Mouse (Mus musculus) midbrain, embryonic 14.5 days (tissue): Measurements from ENCODE around the gene Guca2b. TPM values are rescaled to one million over a fixed set of nuclear protein-coding genes. Genes with fewer than 3 reads are reported as not detected.
A peak's percentile ranks its signal among the peaks of the same experiment; 100 is the strongest.

Experiments
- ATAC-seq: fragments of 200-750 bp; cut with Nextera tagmentation; 2 replicates; pipeline ENCODE4 v1.8.0; 2017; ENCODE audit warnings: moderate number of reproducible peaks, moderate library complexity; ENCODE audit not compliant: low FRiP score, low TSS enrichment
- DNase-seq: peaks from one replicate; pipeline ENCODE4 v3.0.0-alpha.2; 2015
- H3K27ac ChIP-seq: fragments of 300-500 bp; sonication (generic); replicated peaks from 2 replicates; pipeline ENCODE4 v1.5.1; 2014; ENCODE audit warnings: mild to moderate bottlenecking, low read depth, low read length, moderate library complexity
- H3K27me3 ChIP-seq: fragments of 300-500 bp; sonication (generic); 2 replicates; pipeline ENCODE4 v1.6.1; 2014; ENCODE audit warnings: low read length, control low read depth, mixed read lengths; ENCODE audit not compliant: control insufficient read depth, insufficient read depth
- H3K36me3 ChIP-seq: fragments of 300-500 bp; sonication (generic); 2 replicates; pipeline ENCODE4 v1.6.1; 2014; ENCODE audit warnings: low read length, control low read depth; ENCODE audit not compliant: control insufficient read depth, insufficient read depth
- H3K4me1 ChIP-seq: fragments of 300-500 bp; sonication (generic); 2 replicates; pipeline ENCODE4 v1.6.1; 2014; ENCODE audit warnings: mild to moderate bottlenecking, antibody characterized with exemption, low read length, control low read depth; ENCODE audit not compliant: control insufficient read depth, insufficient read depth
- H3K4me2 ChIP-seq: fragments of 300-500 bp; sonication (generic); 2 replicates; pipeline ENCODE4 v1.6.1; 2014; ENCODE audit warnings: mild to moderate bottlenecking, low read length, moderate library complexity
- H3K4me3 ChIP-seq: fragments of 300-500 bp; sonication (generic); replicated peaks from 2 replicates; pipeline ENCODE4 v1.5.1; 2014; ENCODE audit warnings: low read depth, low read length
- H3K9ac ChIP-seq: fragments of 300-500 bp; sonication (generic); replicated peaks from 2 replicates; pipeline ENCODE4 v1.6.1; 2014; ENCODE audit warnings: mild to moderate bottlenecking, low read length, moderate library complexity
- H3K9me3 ChIP-seq: fragments of 300-500 bp; sonication (generic); 2 replicates; pipeline ENCODE4 v1.6.1; 2016; ENCODE audit warnings: low read length, control low read depth, mixed read lengths; ENCODE audit not compliant: control insufficient read depth
- WGBS: fragments of 180-500 bp; shearing (Covaris S2); extraction: QIAGEN DNeasy Blood & Tissue Kit; methylation state at CpG from one replicate; pipeline ENCODE4 v1.1.7; 2014; 5-methylcytosine and 5-hydroxymethylcytosine counted together
- polyA plus RNA-seq: library from polyadenylated mRNA; unstranded; fragments of >200 nt; fragmentation: Nextera tagmentation; extraction: Ambion mirVana; gene quantifications from 2 replicates; pipeline ENCODE4 v1.2.1, GENCODE M21; 2014

Guca2b gene
- polyA plus RNA-seq, 1 experiment from 2014 or later: not detected

DNA sequence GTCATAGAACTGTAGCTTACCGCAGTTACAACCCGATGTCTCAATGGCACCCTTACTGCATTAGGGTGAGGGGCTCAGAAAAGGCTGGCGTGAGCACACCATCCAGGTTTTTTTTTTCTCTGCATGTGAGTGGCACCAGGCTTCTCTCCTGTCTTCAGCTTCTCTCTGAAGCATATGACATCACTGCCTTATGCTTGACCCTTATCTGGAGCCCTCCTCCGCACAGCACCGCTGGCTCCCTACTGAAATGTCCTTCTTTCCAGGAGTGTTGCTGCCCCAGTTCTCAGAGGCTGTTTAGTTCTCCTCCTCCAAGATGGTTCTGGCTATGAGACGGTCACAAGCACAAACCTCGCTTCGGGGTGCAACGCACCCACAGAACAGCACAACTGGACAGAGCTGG is 12.4 kb upstream of the Guca2b start:
- H3K36me3 ChIP-seq: no peaks in the 10 kb centered on the region
- H3K9me3 ChIP-seq: no peaks in the 10 kb centered on the region
- H3K4me3 ChIP-seq: no peak overlapping the region
- no peak overlapping the region for H3K4me2 ChIP-seq
- H3K27ac ChIP-seq: no peak overlapping the region
- 92% methylated on average over 9 of the region's 9 CpGs for WGBS
- H3K4me1 ChIP-seq: peaks cover 12% of the 10 kb centered on the region
- ATAC-seq (no peak), DNase-seq (no peak)
- H3K27me3 ChIP-seq: no peaks in the 10 kb centered on the region
- no peak overlapping the region; the same call in 1 of the 2 replicates for H3K9ac ChIP-seq

DNA sequence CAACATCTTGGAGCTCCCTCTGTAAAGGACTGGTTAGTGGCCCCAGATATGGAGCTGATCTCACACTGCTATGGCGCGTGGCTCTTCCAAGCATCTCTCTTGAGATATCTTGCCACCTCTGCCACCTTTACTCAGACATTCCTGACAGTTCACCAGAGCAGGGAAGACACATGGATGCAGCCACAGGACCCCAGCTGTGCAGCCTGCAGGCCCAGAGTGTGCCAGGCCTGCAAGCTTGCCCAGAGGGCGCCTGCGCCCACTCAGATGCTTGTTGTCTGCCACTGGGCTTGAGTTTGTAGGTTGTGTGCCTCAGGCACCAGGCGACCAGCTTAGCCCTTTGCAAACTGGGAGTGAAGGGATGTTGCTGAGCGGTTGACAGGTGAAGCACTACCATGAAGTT is 12.0 kb upstream of the Guca2b start:
- Histone ChIP-seq H3K9me3 (no peaks in the 10 kb centered on the region), H3K27me3 (no peaks in the 10 kb centered on the region), H3K36me3 (no peaks in the 10 kb centered on the region), H3K27ac (no peak overlapping the region; the same call in 1 of the 2 replicates), H3K4me2 (no peak overlapping the region), H3K9ac (no peak overlapping the region; the same call in 1 of the 2 replicates), H3K4me3 (no peak overlapping the region), H3K4me1 (peaks cover 12% of the 10 kb centered on the region)
- 86% methylated on average over 6 of the region's 6 CpGs for WGBS
- DNase-seq (peak; percentile 23), ATAC-seq (no peak)

DNA sequence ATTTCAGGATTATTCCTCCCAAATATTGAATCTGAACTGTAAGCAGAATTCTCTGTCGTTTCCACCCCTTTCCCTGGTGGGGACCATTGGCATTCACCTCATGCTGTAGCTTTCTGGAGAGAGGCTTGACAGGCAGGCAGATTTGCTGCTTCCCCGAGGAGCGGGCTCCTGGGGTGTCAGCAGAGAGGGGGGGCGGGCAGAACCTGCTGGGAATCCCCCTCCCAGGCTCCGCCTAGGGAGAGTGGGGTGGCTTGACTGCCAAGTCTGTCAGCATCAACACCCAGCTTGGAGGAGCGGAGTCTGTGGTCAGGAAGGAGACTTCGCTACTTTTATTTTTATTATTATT is 11.4 kb upstream of the Guca2b start:
- DNase-seq (peak; percentile 38), ATAC-seq (no peak)
- H3K27ac ChIP-seq: 0 out of 2 replicates have a peak overlapping the region, but pooled peaks have one; percentile 32
- no peak overlapping the region for H3K4me2 ChIP-seq
- no peaks in the 10 kb centered on the region for H3K9me3 ChIP-seq
- no peaks in the 10 kb centered on the region for H3K36me3 ChIP-seq
- H3K27me3 ChIP-seq: no peaks in the 10 kb centered on the region
- no peak overlapping the region for H3K4me3 ChIP-seq
- peaks cover 12% of the 10 kb centered on the region for H3K4me1 ChIP-seq
- 24% methylated on average over 7 of the region's 7 CpGs for WGBS
- H3K9ac ChIP-seq: no peak overlapping the region

DNA sequence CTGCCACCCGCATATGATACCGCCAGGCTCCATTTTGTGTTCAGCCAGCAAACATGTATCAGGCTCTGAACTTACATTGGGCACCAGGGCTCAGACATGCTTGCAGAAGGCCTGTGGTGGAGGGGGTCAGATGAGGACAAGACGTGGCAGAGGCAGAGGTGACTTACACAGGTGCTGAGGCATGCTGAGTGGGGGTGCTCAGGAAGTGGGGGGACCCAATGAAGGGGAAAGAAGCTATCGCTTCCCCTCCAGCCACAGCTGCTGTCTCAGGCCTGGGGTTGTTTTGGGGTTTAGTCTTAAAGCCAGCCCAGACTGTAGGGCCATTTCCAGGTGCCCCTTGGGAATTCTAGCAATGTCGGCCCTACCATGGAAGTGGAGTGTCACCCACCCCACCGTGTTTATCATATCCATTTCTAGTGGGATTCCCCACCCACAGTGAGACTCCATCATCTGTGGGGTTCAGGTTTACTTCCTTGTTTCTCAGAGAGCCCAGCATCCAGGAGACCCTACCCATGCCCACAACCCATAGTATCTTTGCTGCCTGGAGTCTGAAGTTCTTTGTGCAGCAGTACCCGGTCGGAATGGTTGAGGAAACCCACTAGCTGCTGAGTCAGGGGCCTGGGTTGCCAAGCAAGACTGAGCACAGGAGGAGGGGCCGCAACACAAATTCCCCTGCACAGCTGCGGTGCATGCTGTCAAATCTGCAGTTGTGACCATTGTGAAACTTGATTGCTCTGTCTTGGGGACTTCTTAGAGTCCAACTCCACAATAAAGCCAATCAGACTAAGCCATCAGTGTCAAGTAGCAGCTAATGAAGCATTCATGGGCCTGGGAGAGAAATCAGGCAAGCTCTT is 10.8 kb upstream of the Guca2b start:
- Histone ChIP-seq H3K4me2 (no peak overlapping the region), H3K27ac (0 out of 2 replicates have a peak overlapping the region, but pooled peaks have one; percentile 32), H3K4me3 (no peak overlapping the region), H3K4me1 (peaks cover 12% of the 10 kb centered on the region), H3K36me3 (no peaks in the 10 kb centered on the region), H3K27me3 (no peaks in the 10 kb centered on the region), H3K9me3 (no peaks in the 10 kb centered on the region), H3K9ac (no peak overlapping the region)
- ATAC-seq: no peak
- peak; percentile 15 for DNase-seq
- WGBS: 56% methylated on average over 10 of the region's 10 CpGs

DNA sequence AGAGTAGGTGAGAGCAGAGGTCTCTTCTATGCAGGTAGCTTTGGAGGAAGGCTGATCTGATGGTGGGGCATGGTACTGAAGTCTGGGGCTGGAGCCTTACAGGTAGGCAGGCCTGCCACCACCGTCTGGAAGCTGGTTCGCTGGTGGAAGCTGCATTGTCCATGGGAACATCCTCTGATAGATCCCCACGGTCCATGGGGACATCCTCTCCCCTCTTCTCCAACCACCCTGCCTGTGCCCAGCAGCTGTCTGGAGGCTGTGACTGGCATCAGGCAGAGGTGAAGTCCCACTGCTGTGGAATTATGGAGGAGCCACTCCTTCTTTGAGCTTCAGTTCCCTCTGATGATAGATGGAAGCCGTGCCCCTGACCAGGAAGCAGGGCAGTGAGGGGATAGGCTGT is 9.8 kb upstream of the Guca2b start:
- Histone ChIP-seq H3K4me2 (no peak overlapping the region), H3K9me3 (no peaks in the 10 kb centered on the region), H3K4me1 (peaks cover 12% of the 10 kb centered on the region), H3K9ac (no peak overlapping the region), H3K36me3 (no peaks in the 10 kb centered on the region), H3K4me3 (no peak overlapping the region), H3K27me3 (no peaks in the 10 kb centered on the region), H3K27ac (no peak overlapping the region)
- no peak for ATAC-seq
- DNase-seq: no peak
- WGBS: 84% methylated on average over 4 of the region's 4 CpGs

DNA sequence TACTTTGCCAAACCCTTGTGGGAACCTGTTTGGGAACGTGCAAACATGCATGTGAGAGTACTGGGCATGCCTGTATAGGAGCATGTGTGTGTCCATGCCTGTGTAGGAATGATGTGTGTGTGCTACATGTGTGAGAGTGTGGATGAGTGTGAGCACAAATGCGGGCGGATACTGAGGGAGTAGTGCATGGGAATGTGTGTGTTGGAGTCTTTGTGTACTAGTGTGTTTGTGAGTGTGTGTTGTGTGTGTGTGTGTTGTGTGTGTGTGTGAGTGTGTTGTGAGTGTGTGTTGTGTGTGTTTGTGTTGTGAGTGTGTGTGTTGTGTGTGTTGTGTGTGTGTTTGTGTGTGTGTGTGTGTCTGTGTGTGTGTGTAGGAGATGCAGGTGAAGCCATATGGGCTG is 9.4 kb upstream of the Guca2b start:
- no peaks in the 10 kb centered on the region for H3K36me3 ChIP-seq
- H3K4me3 ChIP-seq: no peak overlapping the region
- no peak for DNase-seq
- ATAC-seq: no peak
- 96% methylated on average over 3 of the region's 3 CpGs for WGBS
- H3K27me3 ChIP-seq: no peaks in the 10 kb centered on the region
- H3K9me3 ChIP-seq: no peaks in the 10 kb centered on the region
- H3K27ac ChIP-seq: no peak overlapping the region
- peaks cover 12% of the 10 kb centered on the region for H3K4me1 ChIP-seq
- no peak overlapping the region for H3K9ac ChIP-seq
- no peak overlapping the region for H3K4me2 ChIP-seq

DNA sequence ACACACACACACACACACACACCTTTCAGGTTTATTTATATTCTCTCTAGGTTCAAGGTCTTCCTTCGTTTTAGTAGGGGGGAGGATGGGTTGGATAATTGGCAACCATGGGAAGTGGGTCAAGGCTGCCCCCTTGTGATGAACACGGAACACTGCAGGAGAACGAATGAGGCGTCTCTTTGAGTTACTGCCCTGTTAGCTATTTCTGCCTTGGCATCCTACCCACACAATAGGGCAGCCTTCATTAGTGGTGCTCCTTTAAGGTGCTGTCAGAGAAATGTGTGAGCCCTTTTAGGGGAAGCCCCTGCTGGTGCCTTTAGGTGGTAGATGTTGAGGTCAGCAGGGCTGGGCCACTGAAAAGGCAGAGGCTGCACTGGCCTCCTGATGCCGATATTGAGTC is 8.7 kb upstream of the Guca2b start:
- H3K4me1 ChIP-seq: peaks cover 12% of the 10 kb centered on the region
- 21% methylated on average over 5 of the region's 5 CpGs for WGBS
- no peaks in the 10 kb centered on the region for H3K9me3 ChIP-seq
- ATAC-seq: no peak
- no peaks in the 10 kb centered on the region for H3K36me3 ChIP-seq
- DNase-seq: peak; percentile 74
- H3K4me2 ChIP-seq: no peak overlapping the region
- no peaks in the 10 kb centered on the region for H3K27me3 ChIP-seq
- H3K4me3 ChIP-seq: no peak overlapping the region
- H3K27ac ChIP-seq: no peak overlapping the region
- H3K9ac ChIP-seq: no peak overlapping the region

DNA sequence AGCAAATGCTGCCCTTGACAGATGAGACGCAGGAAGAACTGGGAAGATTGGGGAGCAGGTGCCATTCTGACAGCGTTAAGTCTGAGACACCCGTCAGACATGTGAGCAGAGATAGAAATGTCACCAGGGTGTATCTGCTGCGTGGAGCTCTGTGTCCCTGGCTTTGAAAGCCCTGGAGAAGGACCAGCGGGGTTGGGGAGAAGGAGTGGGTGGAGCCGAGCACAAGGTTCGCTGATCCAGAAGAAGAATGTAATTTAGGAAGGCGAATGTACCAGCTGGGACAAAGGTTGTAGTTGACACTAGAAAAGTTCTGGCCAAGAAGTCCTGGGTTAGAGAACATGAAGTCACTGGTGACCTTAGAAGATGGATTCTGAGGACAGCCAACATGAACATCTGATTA is 7.4 kb upstream of the Guca2b start:
- H3K36me3 ChIP-seq: no peaks in the 10 kb centered on the region
- DNase-seq (no peak), ATAC-seq (no peak)
- no peak overlapping the region for H3K4me2 ChIP-seq
- no peaks in the 10 kb centered on the region for H3K27me3 ChIP-seq
- no peak overlapping the region for H3K9ac ChIP-seq
- H3K9me3 ChIP-seq: no peaks in the 10 kb centered on the region
- no peak overlapping the region for H3K4me3 ChIP-seq
- WGBS: 31% methylated on average over 8 of the region's 8 CpGs
- H3K27ac ChIP-seq: no peak overlapping the region
- H3K4me1 ChIP-seq: peaks cover 12% of the 10 kb centered on the region

DNA sequence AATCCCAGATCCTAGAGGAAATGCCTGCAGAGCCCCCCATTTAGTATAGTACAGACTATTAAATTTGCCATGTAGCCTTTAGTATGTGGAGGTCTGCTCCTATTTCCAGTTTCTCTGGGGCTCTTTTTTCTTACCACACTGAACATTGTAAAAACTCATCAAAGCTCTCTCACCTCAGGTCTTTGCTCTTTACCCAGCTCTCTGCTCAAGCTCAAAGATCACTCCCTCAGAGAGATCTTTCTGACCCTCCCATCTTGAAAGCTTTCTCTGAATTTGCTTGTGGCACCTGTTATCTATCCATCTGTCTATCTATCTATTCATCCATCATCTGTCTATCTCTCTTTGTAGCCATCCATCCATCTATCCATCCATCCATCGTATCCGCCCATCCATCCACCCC is 6.4 kb upstream of the Guca2b start:
- ATAC-seq: no peak
- Histone ChIP-seq H3K36me3 (no peaks in the 10 kb centered on the region), H3K27ac (no peak overlapping the region), H3K27me3 (no peaks in the 10 kb centered on the region), H3K4me2 (no peak overlapping the region), H3K4me3 (no peak overlapping the region), H3K9ac (no peak overlapping the region), H3K9me3 (no peaks in the 10 kb centered on the region), H3K4me1 (peaks cover 10% of the 10 kb centered on the region)
- no peak for DNase-seq
- 90% methylated on average over 2 of the region's 2 CpGs for WGBS
